Mouse (Mus musculus): Measurements from ENCODE around the gene Mrpl33. TPM values are rescaled to one million over a fixed set of nuclear protein-coding genes. Genes with fewer than 3 reads are reported as not detected.
"Not testable (repeated sequence)": the region's sequence is repeated elsewhere in the genome, so short reads cannot be mapped to it uniquely, and the experiment has no call there.

Mrpl33 gene
- polyA plus RNA-seq, 1 experiment from 2014 or later: 357 TPM

- ATAC-seq: peak; percentile 62
- 57% methylated on average over 7 of the region's 7 CpGs for WGBS
- Histone ChIP-seq H3K9ac (ENCODE audit: low read depth, low read length) (no peak overlapping the region), H3K9me3 (ENCODE audit: control insufficient read depth) (no peaks in the 10 kb centered on the region), H3K27ac (ENCODE audit: low read depth, low read length) (no peak overlapping the region), H3K4me1 (replicated peaks; ENCODE audit: control insufficient read depth, insufficient read depth, low read length) (0 out of 2 replicates have a peak, but pooled peaks cover 2% of the 10 kb centered on the region), H3K36me3 (ENCODE audit: control insufficient read depth, insufficient read depth) (no peaks in the 10 kb centered on the region), H3K4me3 (ENCODE audit: low read depth, low read length) (no peak overlapping the region), H3K4me2 (replicated peaks; ENCODE audit: low read depth) (no peak overlapping the region), H3K27me3 (replicated peaks; ENCODE audit: control insufficient read depth, insufficient read depth, low read length) (no peaks in the 10 kb centered on the region)
- no peak for TF ChIP-seq CTCF (IDR thresholded peaks at IDR 0.05; ENCODE audit: low read depth)
These were observed 20.2 kb upstream of the Mrpl33 start for GRCm38 (mm10) chr5:31576539-31576975.

- Histone ChIP-seq H3K4me3 (ENCODE audit: low read depth, low read length) (no peak overlapping the region), H3K4me1 (replicated peaks; ENCODE audit: control insufficient read depth, insufficient read depth, low read length) (no peaks in the 10 kb centered on the region), H3K9me3 (ENCODE audit: control insufficient read depth) (no peaks in the 10 kb centered on the region), H3K9ac (ENCODE audit: low read depth, low read length) (no peak overlapping the region), H3K36me3 (ENCODE audit: control insufficient read depth, insufficient read depth) (no peaks in the 10 kb centered on the region), H3K27me3 (replicated peaks; ENCODE audit: control insufficient read depth, insufficient read depth, low read length) (no peaks in the 10 kb centered on the region), H3K27ac (ENCODE audit: low read depth, low read length) (no peak overlapping the region), H3K4me2 (replicated peaks; ENCODE audit: low read depth) (no peak overlapping the region)
- ATAC-seq: no peak
- 73% methylated on average over 6 of the region's 6 CpGs for WGBS
- TF ChIP-seq CTCF (IDR thresholded peaks at IDR 0.05; ENCODE audit: low read depth): no peak
These were observed 15.5 kb upstream of the Mrpl33 start for GRCm38 (mm10) chr5:31581263-31581662.

- H3K27me3 ChIP-seq (replicated peaks; ENCODE audit: control insufficient read depth, insufficient read depth, low read length): no peaks in the 10 kb centered on the region
- TF ChIP-seq CTCF (IDR thresholded peaks at IDR 0.05; ENCODE audit: low read depth): no peak
- no peak overlapping the region for H3K9ac ChIP-seq (ENCODE audit: low read depth, low read length)
- no peak for ATAC-seq
- H3K27ac ChIP-seq (ENCODE audit: low read depth, low read length): no peak overlapping the region
- H3K9me3 ChIP-seq (ENCODE audit: control insufficient read depth): no peaks in the 10 kb centered on the region
- H3K4me3 ChIP-seq (ENCODE audit: low read depth, low read length): no peak overlapping the region
- WGBS: 65% methylated on average over 3 of the region's 3 CpGs
- no peaks in the 10 kb centered on the region for H3K4me1 ChIP-seq (replicated peaks; ENCODE audit: control insufficient read depth, insufficient read depth, low read length)
- H3K36me3 ChIP-seq (ENCODE audit: control insufficient read depth, insufficient read depth): no peaks in the 10 kb centered on the region
- H3K4me2 ChIP-seq (replicated peaks; ENCODE audit: low read depth): no peak overlapping the region
These were observed 14.8 kb upstream of the Mrpl33 start for GRCm38 (mm10) chr5:31581932-31582331.

GRCm38 (mm10) chr5:31583261-31583660 is 13.5 kb upstream of the Mrpl33 start:
- H3K27ac ChIP-seq (ENCODE audit: low read depth, low read length): no peak overlapping the region

GRCm38 (mm10) chr5:31585526-31585925 is 11.2 kb upstream of the Mrpl33 start:
- H3K4me2 ChIP-seq (replicated peaks; ENCODE audit: low read depth): no peak overlapping the region
- 87% methylated on average over 4 of the region's 4 CpGs for WGBS
- H3K27ac ChIP-seq (ENCODE audit: low read depth, low read length): no peak overlapping the region
- no peak for ATAC-seq
- no peaks in the 10 kb centered on the region for H3K27me3 ChIP-seq (replicated peaks; ENCODE audit: control insufficient read depth, insufficient read depth, low read length)
- no peaks in the 10 kb centered on the region for H3K4me1 ChIP-seq (replicated peaks; ENCODE audit: control insufficient read depth, insufficient read depth, low read length)
- TF ChIP-seq CTCF (IDR thresholded peaks at IDR 0.05; ENCODE audit: low read depth): no peak
- H3K36me3 ChIP-seq (ENCODE audit: control insufficient read depth, insufficient read depth): no peaks in the 10 kb centered on the region
- no peaks in the 10 kb centered on the region for H3K9me3 ChIP-seq (ENCODE audit: control insufficient read depth)
- no peak overlapping the region for H3K4me3 ChIP-seq (ENCODE audit: low read depth, low read length)
- H3K9ac ChIP-seq (ENCODE audit: low read depth, low read length): no peak overlapping the region

More at GRCm38 (mm10) chr5:31583261-31583660, 13.5 kb upstream of the Mrpl33 start:
- 83% methylated on average over 2 of the region's 2 CpGs for WGBS
- ATAC-seq: no peak
- TF ChIP-seq CTCF (IDR thresholded peaks at IDR 0.05; ENCODE audit: low read depth): no peak
- H3K4me3 ChIP-seq (ENCODE audit: low read depth, low read length): no peak overlapping the region
- H3K9ac ChIP-seq (ENCODE audit: low read depth, low read length): no peak overlapping the region
- no peaks in the 10 kb centered on the region for H3K9me3 ChIP-seq (ENCODE audit: control insufficient read depth)
- H3K27me3 ChIP-seq (replicated peaks; ENCODE audit: control insufficient read depth, insufficient read depth, low read length): no peaks in the 10 kb centered on the region
- no peaks in the 10 kb centered on the region for H3K4me1 ChIP-seq (replicated peaks; ENCODE audit: control insufficient read depth, insufficient read depth, low read length)
- no peak overlapping the region for H3K4me2 ChIP-seq (replicated peaks; ENCODE audit: low read depth)
- H3K36me3 ChIP-seq (ENCODE audit: control insufficient read depth, insufficient read depth): no peaks in the 10 kb centered on the region

- Histone ChIP-seq H3K4me3 (ENCODE audit: low read depth, low read length) (no peak overlapping the region), H3K27ac (ENCODE audit: low read depth, low read length) (no peak overlapping the region), H3K36me3 (ENCODE audit: control insufficient read depth, insufficient read depth) (no peaks in the 10 kb centered on the region), H3K4me2 (replicated peaks; ENCODE audit: low read depth) (no peak overlapping the region), H3K27me3 (replicated peaks; ENCODE audit: control insufficient read depth, insufficient read depth, low read length) (no peaks in the 10 kb centered on the region), H3K9ac (ENCODE audit: low read depth, low read length) (no peak overlapping the region), H3K9me3 (ENCODE audit: control insufficient read depth) (no peaks in the 10 kb centered on the region), H3K4me1 (replicated peaks; ENCODE audit: control insufficient read depth, insufficient read depth, low read length) (no peaks in the 10 kb centered on the region)
- no peak for TF ChIP-seq CTCF (IDR thresholded peaks at IDR 0.05; ENCODE audit: low read depth)
- ATAC-seq: no peak
- WGBS: 83% methylated on average over 2 of the region's 2 CpGs
These were observed 8.7 kb upstream of the Mrpl33 start for GRCm38 (mm10) chr5:31588016-31588415.

GRCm38 (mm10) chr5:31588672-31589071 is 8.1 kb upstream of the Mrpl33 start:
- H3K27ac ChIP-seq (ENCODE audit: low read depth, low read length); H3K9me3 ChIP-seq (ENCODE audit: control insufficient read depth); H3K4me1 ChIP-seq (replicated peaks; ENCODE audit: control insufficient read depth, insufficient read depth, low read length); H3K4me3 ChIP-seq (ENCODE audit: low read depth, low read length); H3K4me2 ChIP-seq (replicated peaks; ENCODE audit: low read depth); H3K27me3 ChIP-seq (replicated peaks; ENCODE audit: control insufficient read depth, insufficient read depth, low read length); ATAC-seq; H3K9ac ChIP-seq (ENCODE audit: low read depth, low read length); H3K36me3 ChIP-seq (ENCODE audit: control insufficient read depth, insufficient read depth): not testable (repeated sequence)
- peak; percentile 43 for TF ChIP-seq CTCF (IDR thresholded peaks at IDR 0.05; ENCODE audit: low read depth)
- WGBS: 84% methylated on average over 8 of the region's 8 CpGs

Measured in intestine, postnatal 0 days (tissue).